Mouse (Mus musculus) spleen, adult 2 months (tissue): ENCODE measurements around the gene Fads3.

Source experiments
- CTCF ChIP-seq: fragments of 200-500 bp; IDR thresholded peaks from 2 replicates; pipeline ENCODE4 v1.5.1; 2011; ENCODE audit warnings: mild to moderate bottlenecking, inconsistent platforms; ENCODE audit not compliant: insufficient read depth, insufficient read length, insufficient replicate concordance; ENCODE audit errors: extremely low read depth
- POLR2A ChIP-seq: fragments of 200-500 bp; IDR thresholded peaks from 2 replicates; pipeline ENCODE4 v1.6.1; 2011; ENCODE audit warnings: low read depth, low read length, inconsistent platforms

GRCm38 (mm10) chr19:10039615-10040014 is 1.8 kb upstream of the Fads3 start:
- TF ChIP-seq CTCF (no peak; the same call in 1 of the 2 replicates), POLR2A (no peak)
